Mouse (Mus musculus): Measurements from ENCODE around the gene Sim2. TPM values are rescaled to one million over a fixed set of nuclear protein-coding genes. Genes with fewer than 3 reads are reported as not detected.
A peak's percentile ranks its signal among the peaks of the same experiment; 100 is the strongest.

Sim2 gene
- polyA plus RNA-seq, 1 experiment from 2014 or later = 0.83 TPM

- no peaks in the 10 kb centered on the region for H3K9me3 ChIP-seq
- no peak overlapping the region for H3K4me2 ChIP-seq (replicated peaks)
- no peak overlapping the region for H3K4me3 ChIP-seq
- H3K27me3 ChIP-seq = no peaks in the 10 kb centered on the region
- no peaks in the 10 kb centered on the region for H3K36me3 ChIP-seq
- peaks cover 7% of the 10 kb centered on the region; the same call in 1 of the 2 replicates for H3K4me1 ChIP-seq
- H3K27ac ChIP-seq (replicated peaks) = no peak overlapping the region
- WGBS = 72% methylated on average over 9 of the region's 9 CpGs
- ATAC-seq (ENCODE audit: low FRiP score, low read depth) = no peak
- no peak overlapping the region for H3K9ac ChIP-seq (replicated peaks)
These were observed 24.9 kb upstream of the Sim2 start for GRCm38 (mm10) chr16:94059820-94060219.

- no peaks in the 10 kb centered on the region for H3K27me3 ChIP-seq
- H3K4me2 ChIP-seq (replicated peaks) = no peak overlapping the region
- no peak overlapping the region for H3K4me3 ChIP-seq
- no peaks in the 10 kb centered on the region for H3K4me1 ChIP-seq
- no peaks in the 10 kb centered on the region for H3K36me3 ChIP-seq
- WGBS = 71% methylated on average over 9 of the region's 9 CpGs
- no peak for ATAC-seq (ENCODE audit: low FRiP score, low read depth)
- no peaks in the 10 kb centered on the region for H3K9me3 ChIP-seq
- H3K9ac ChIP-seq (replicated peaks) = no peak overlapping the region
- no peak overlapping the region for H3K27ac ChIP-seq (replicated peaks)
These were observed 20.5 kb upstream of the Sim2 start for GRCm38 (mm10) chr16:94064211-94064610.

GRCm38 (mm10) chr16:94065728-94066674, 18.7 kb upstream of the Sim2 start:
- ATAC-seq (ENCODE audit: low FRiP score, low read depth) = no peak
- H3K4me3 ChIP-seq = no peak overlapping the region
- H3K4me2 ChIP-seq (replicated peaks) = no peak overlapping the region

GRCm38 (mm10) chr16:94066771-94067170, 18.0 kb upstream of the Sim2 start:
- Histone ChIP-seq H3K27ac (replicated peaks) (no peak overlapping the region), H3K9me3 (no peaks in the 10 kb centered on the region), H3K9ac (replicated peaks) (no peak overlapping the region), H3K27me3 (peaks cover 12% of the 10 kb centered on the region), H3K4me1 (peaks cover 12% of the 10 kb centered on the region; the same call in 1 of the 2 replicates), H3K4me2 (replicated peaks) (no peak overlapping the region), H3K4me3 (no peak overlapping the region), H3K36me3 (no peaks in the 10 kb centered on the region)
- no peak for ATAC-seq (ENCODE audit: low FRiP score, low read depth)
- WGBS = 81% methylated on average over 6 of the region's 6 CpGs

More at GRCm38 (mm10) chr16:94065728-94066674, 18.7 kb upstream of the Sim2 start:
- peaks cover 5% of the 10 kb centered on the region; the same call in 1 of the 2 replicates for H3K4me1 ChIP-seq
- no peak overlapping the region for H3K27ac ChIP-seq (replicated peaks)
- 74% methylated on average over 24 of the region's 24 CpGs for WGBS
- peaks cover 5% of the 10 kb centered on the region for H3K27me3 ChIP-seq
- no peaks in the 10 kb centered on the region for H3K36me3 ChIP-seq
- H3K9ac ChIP-seq (replicated peaks) = no peak overlapping the region
- no peaks in the 10 kb centered on the region for H3K9me3 ChIP-seq

GRCm38 (mm10) chr16:94067280-94067679, 17.5 kb upstream of the Sim2 start:
- no peak for ATAC-seq (ENCODE audit: low FRiP score, low read depth)
- Histone ChIP-seq H3K9ac (replicated peaks) (no peak overlapping the region), H3K4me2 (replicated peaks) (no peak overlapping the region), H3K36me3 (no peaks in the 10 kb centered on the region), H3K27me3 (peaks cover 14% of the 10 kb centered on the region), H3K27ac (replicated peaks) (no peak overlapping the region), H3K9me3 (no peaks in the 10 kb centered on the region), H3K4me1 (peaks cover 12% of the 10 kb centered on the region; the same call in 1 of the 2 replicates), H3K4me3 (no peak overlapping the region)
- WGBS = 58% methylated on average over 5 of the region's 5 CpGs

GRCm38 (mm10) chr16:94069061-94069460, 15.7 kb upstream of the Sim2 start:
- Histone ChIP-seq H3K4me3 (no peak overlapping the region), H3K27ac (replicated peaks) (no peak overlapping the region), H3K4me2 (replicated peaks) (no peak overlapping the region), H3K9me3 (no peaks in the 10 kb centered on the region), H3K36me3 (no peaks in the 10 kb centered on the region), H3K4me1 (peaks cover 12% of the 10 kb centered on the region; the same call in 1 of the 2 replicates), H3K27me3 (peaks cover 26% of the 10 kb centered on the region), H3K9ac (replicated peaks) (no peak overlapping the region)
- WGBS = 95% methylated on average over 5 of the region's 5 CpGs
- no peak for ATAC-seq (ENCODE audit: low FRiP score, low read depth)

GRCm38 (mm10) chr16:94070920-94071319, 13.8 kb upstream of the Sim2 start:
- H3K27ac ChIP-seq (replicated peaks) = no peak overlapping the region
- H3K4me2 ChIP-seq (replicated peaks) = no peak overlapping the region
- H3K9ac ChIP-seq (replicated peaks) = 0 out of 2 replicates have a peak overlapping the region, but pooled peaks have one; percentile 37
- no peak overlapping the region for H3K4me3 ChIP-seq
- WGBS = 54% methylated on average over 9 of the region's 9 CpGs
- H3K27me3 ChIP-seq = peaks cover 40% of the 10 kb centered on the region
- no peak for ATAC-seq (ENCODE audit: low FRiP score, low read depth)
- no peaks in the 10 kb centered on the region for H3K9me3 ChIP-seq
- no peaks in the 10 kb centered on the region for H3K36me3 ChIP-seq
- peaks cover 12% of the 10 kb centered on the region; the same call in 1 of the 2 replicates for H3K4me1 ChIP-seq

- no peaks in the 10 kb centered on the region for H3K9me3 ChIP-seq
- H3K4me3 ChIP-seq = no peak overlapping the region
- no peak overlapping the region for H3K4me2 ChIP-seq (replicated peaks)
- H3K36me3 ChIP-seq = no peaks in the 10 kb centered on the region
- H3K4me1 ChIP-seq = peaks cover 12% of the 10 kb centered on the region; the same call in 1 of the 2 replicates
- H3K27ac ChIP-seq (replicated peaks) = no peak overlapping the region
- H3K9ac ChIP-seq (replicated peaks) = no peak overlapping the region
- H3K27me3 ChIP-seq = peaks cover 46% of the 10 kb centered on the region
- 63% methylated on average over 8 of the region's 8 CpGs for WGBS
- no peak for ATAC-seq (ENCODE audit: low FRiP score, low read depth)
These were observed 13.3 kb upstream of the Sim2 start for GRCm38 (mm10) chr16:94071468-94071867.

GRCm38 (mm10) chr16:94075362-94076027, 9.2 kb upstream of the Sim2 start:
- Histone ChIP-seq H3K4me3 (no peak overlapping the region), H3K9ac (replicated peaks) (no peak overlapping the region), H3K4me2 (replicated peaks) (no peak overlapping the region), H3K4me1 (peaks cover 18% of the 10 kb centered on the region), H3K36me3 (no peaks in the 10 kb centered on the region), H3K9me3 (no peaks in the 10 kb centered on the region), H3K27me3 (peaks cover 78% of the 10 kb centered on the region), H3K27ac (replicated peaks) (no peak overlapping the region)
- 42% methylated on average over 19 of the region's 19 CpGs for WGBS
- no peak for ATAC-seq (ENCODE audit: low FRiP score, low read depth)

GRCm38 (mm10) chr16:94078318-94079074, 6.2 kb upstream of the Sim2 start:
- no peaks in the 10 kb centered on the region for H3K36me3 ChIP-seq
- H3K9me3 ChIP-seq = no peaks in the 10 kb centered on the region
- ATAC-seq (ENCODE audit: low FRiP score, low read depth) = no peak
- H3K4me3 ChIP-seq = no peak overlapping the region
- peaks cover 93% of the 10 kb centered on the region for H3K27me3 ChIP-seq
- no peak overlapping the region for H3K27ac ChIP-seq (replicated peaks)
- H3K9ac ChIP-seq (replicated peaks) = no peak overlapping the region
- 1% methylated on average over 23 of the region's 23 CpGs for WGBS
- H3K4me1 ChIP-seq = peaks cover 6% of the 10 kb centered on the region; the same call in 1 of the 2 replicates
- no peak overlapping the region for H3K4me2 ChIP-seq (replicated peaks)

GRCm38 (mm10) chr16:94079075-94079855, 5.5 kb upstream of the Sim2 start:
- Histone ChIP-seq H3K9me3 (no peaks in the 10 kb centered on the region), H3K4me1 (peaks cover 10% of the 10 kb centered on the region; the same call in 1 of the 2 replicates), H3K4me2 (replicated peaks) (peak overlapping the region; percentile 25), H3K4me3 (peak overlapping the region; percentile 13; the same call in 1 of the 2 replicates), H3K27me3 (peaks cover 93% of the 10 kb centered on the region), H3K9ac (replicated peaks) (no peak overlapping the region), H3K36me3 (no peaks in the 10 kb centered on the region), H3K27ac (replicated peaks) (no peak overlapping the region)
- ATAC-seq (ENCODE audit: low FRiP score, low read depth) = no peak
- under 1% methylated on average over 47 of the region's 47 CpGs for WGBS

Data from midbrain, embryonic 12.5 days (tissue).